Mouse (Mus musculus): Measurements from ENCODE around the gene Ubxn10.

DNA sequence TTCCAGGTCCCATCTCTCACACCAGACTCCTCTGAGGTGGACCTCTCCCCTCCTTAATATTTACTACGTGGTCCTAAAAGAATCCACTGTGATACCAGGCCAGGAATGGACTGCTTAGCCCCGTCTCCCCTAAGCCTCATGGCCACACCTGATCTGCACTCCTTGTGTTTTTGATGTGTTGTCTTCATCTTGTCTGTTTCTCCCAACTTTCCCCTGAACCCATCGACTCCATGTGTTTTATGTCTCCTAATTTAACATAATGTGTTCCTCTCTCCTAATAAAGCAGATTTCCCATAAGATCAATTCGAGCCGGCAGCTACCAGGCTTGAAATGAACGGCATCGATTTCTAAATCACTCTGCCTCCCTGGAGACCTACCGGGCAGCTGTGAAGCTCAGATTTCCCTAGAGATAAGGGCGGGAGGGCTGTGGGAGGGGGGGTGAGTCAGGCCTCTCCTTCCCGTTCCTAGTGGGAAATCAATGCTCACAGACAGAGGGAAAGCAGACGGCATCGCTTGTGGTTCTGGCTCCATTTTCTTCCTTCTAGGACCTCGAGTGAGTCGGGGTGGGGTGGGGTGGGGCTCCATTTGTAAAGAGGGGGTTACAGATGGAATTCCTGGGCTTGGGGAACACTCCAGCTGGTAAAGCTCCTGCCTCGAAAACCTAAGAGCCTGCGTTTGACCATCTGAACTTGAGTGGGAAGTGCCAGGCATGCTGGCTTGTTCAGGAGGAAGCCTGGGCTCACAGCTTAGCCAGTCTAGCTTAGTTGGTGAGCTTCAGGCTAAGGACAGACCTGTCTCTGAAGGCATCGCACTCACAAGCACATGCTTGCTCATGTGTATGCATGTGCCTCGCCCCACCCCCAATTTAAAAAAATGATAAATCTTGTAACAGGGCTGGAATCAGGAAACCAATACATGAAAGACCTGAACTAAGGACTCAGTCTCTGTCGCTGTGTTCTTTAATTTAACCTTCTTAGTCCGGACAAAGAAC lies 40.7 kb upstream of the Ubxn10 start:
- TF ChIP-seq CTCF (IDR thresholded peaks at IDR 0.05; ENCODE audit: borderline replicate concordance, control insufficient read depth, extremely low read depth, insufficient read depth, low read length, poor library complexity): no peak
- no peak for TF ChIP-seq POLR2A (IDR thresholded peaks at IDR 0.05; ENCODE audit: control insufficient read depth, extremely low read depth, insufficient read depth, low read length, poor library complexity)

All from thymus, adult 2 months (tissue).